Mouse (Mus musculus) mesoderm, embryonic 11.5 days (tissue): Measurements from ENCODE around the gene Atp6v0e2.
"Not testable (repeated sequence)": the region's sequence is repeated elsewhere in the genome, so short reads cannot be mapped to it uniquely, and the experiment has no call there.

Experiments
- DNase-seq: peaks from one replicate; pipeline ENCODE4 v3.0.0-alpha.2; 2012; ENCODE audit warnings: low read depth, low spot score

Atp6v0e2 gene

GRCm38 (mm10) chr6:48537105-48537954 lies at the start of gene Atp6v0e2:
Gene Atp6v0e2, plus strand, starts transcription at chr6:48537615.
- DNase-seq = peak; percentile 94

DNA sequence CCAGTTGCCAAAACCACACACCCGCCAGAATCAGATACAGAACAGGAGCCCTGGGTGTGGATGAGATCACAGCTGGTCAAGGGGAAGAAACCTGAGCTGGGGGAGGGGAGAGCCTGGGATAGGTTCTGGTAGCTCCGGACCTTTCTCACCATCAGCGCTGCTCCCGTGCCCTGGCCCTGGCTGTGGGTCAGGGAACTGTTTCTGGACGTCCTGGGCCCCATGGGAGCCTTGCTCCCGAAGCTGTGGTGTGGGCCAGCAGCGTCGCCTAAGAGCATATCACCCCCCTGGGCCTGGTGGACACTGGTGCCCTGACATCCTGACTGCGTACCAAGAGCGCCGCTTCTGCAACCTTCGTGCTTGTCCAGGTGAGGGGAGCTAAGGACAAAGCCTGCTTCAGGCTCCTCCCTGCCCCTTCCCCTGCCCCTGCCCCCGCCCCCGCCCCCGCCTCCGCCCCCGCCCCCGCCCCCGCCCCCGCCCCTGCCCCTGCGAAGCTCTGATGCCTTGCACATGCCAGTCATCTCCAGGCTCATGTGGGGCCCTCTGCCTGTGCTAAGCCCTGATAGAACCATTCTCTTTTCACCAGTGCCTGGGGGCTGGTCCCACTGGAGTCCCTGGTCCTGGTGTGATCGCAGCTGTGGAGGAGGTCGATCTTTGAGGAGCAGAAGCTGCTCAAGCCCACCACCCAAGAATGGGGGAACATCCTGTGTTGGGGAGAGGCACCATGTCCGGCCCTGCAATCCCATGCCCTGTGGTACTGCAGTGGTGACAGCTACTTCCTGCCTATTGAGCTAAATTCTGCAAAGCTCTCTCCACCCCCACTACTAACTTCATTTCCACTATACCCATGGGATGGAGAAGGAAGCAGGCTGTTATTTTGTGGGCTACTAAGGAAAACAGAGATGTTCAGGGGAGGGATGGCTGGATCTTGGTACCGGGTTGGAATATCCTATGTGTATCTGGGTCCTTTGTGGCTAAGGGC lies 49.4 kb upstream of the Atp6v0e2 start:
- peak; percentile 36 for DNase-seq

- DNase-seq = no peak
Measured at GRCm38 (mm10) chr6:48489741-48490140, 47.7 kb upstream of the Atp6v0e2 start.

GRCm38 (mm10) chr6:48491361-48491760 lies 46.1 kb upstream of the Atp6v0e2 start:
- no peak for DNase-seq

DNA sequence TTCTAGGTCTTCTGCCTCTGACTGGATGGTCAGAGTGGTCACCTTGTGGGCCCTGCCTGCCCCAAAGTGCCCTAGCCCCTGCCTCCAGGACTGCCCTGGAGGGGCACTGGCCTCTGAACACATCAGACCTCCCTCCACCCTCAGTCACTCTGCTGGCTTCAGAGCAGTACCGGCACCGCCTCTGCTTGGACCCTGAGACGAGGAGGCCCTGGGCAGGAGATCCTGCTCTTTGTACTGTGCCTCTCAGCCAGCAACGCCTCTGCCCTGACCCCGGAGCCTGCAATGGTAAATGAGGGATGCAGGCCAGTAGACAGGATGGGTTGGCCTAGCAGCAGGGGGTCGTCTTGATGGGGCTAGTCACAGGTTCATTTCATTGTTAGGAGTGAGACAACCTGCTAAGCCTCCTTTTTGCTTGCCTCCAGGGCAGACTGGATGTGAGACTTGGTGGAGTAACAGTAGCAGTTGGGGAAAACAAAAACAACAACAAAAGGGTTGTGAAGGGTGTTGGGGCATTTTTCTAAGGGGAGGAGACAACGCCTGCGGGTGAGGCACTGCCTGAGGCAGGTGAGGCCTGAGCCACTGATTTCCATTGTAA lies 44.2 kb upstream of the Atp6v0e2 start:
- DNase-seq = peak; percentile 2

- DNase-seq = no peak
Measured at GRCm38 (mm10) chr6:48497521-48497920, 39.9 kb upstream of the Atp6v0e2 start.

DNA sequence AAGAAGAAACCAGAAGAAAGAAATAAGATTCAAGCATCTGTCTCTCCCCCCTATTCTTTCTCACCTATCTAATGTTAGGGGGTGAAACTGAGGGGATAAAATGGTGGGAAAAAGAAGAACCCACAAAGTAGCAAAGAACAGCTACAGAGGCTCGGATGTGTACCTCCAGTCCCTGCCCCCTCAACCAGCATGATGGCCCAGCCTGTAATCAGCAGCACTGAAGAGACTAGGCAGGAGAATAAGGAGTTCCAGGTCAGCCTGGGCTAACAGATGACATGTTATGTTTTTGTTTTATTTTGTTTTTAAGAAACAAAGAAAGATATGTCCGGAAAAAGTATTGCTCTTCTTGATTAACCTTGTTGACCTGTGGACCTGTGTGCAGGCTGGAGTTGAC lies 33.6 kb upstream of the Atp6v0e2 start:
- no peak for DNase-seq

- peak; percentile 78 for DNase-seq
Measured at GRCm38 (mm10) chr6:48504241-48504854, 33.1 kb upstream of the Atp6v0e2 start.

GRCm38 (mm10) chr6:48508087-48508486 lies 29.3 kb upstream of the Atp6v0e2 start:
- DNase-seq = no peak

DNA sequence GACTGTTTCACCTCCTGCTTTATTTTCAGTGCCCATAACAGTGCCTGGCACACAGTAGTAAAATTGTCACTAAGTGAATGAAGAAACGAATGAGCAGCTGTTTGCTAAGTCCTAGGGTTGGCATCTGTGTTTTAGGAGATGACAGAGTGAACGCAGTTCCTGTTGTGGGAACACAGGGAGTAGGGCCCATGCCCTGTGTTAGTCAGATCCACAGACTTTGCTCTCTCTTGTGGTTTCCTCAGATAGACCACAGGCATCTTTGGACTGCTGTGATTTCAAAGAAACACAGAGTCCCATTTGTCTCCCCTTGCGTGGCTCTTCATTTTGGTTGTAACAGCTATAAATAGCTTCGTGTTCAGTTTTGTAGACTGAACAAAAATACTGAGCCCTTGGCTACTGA lies 27.0 kb upstream of the Atp6v0e2 start:
- no peak for DNase-seq

DNA sequence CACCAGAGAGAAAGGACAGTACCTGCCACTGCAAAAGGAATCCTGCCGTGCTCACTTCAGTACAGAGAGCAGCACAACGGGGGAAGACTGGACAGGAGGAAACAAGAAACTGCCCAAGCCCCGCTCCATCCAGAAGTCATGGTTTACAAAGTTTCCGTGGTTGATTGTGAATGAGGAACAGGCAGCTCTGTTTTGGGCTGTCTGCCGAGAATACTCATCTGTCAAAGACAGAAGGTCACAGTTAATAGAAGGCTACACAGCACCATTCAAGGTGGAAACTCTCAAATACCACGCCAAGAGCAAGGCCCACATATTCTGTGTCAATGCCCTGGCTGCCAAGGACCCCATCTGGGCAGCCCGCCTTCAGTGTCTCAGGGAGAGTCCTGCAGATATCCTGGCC lies 25.6 kb upstream of the Atp6v0e2 start:
- no peak for DNase-seq

DNA sequence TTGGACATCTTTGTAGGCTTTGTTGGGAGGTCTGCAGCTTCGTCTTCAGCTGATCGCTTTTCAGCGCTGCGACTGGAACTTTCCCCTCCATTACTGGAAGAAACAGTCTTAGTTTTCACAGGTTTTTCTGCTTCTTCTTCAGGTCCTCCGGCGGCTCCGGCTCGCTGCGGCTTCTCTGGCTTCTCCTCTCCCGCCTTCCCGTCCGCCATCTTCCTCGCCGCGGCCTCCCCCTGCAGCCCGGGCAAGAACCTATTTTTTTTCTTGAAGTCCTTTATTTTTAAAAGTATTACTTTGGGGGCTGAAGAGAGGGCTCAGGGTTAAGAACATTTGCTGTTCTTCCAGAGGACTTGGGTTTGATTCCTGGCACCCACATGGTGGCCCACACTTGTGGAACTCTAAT lies 12.5 kb upstream of the Atp6v0e2 start:
- not testable (repeated sequence) for DNase-seq

DNA sequence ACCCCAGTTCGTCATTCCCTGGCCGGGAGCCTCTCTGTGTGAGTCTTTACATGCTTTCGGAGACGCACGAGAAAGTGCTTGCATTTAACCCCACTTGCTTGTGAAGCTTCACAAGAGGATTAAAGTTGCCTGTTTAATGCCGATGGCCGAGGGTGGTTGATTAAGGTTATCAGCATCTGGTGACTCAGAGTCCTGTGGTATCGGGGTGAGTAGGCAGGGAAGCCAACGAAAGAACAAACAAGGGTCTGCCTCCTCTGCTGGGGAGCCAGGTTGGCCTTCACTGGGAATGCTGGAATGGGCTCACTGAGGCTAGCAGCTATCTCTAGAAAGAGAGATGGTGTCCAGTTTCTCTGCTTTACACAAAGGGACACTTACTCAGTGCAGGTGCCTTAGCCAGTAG lies 9.5 kb upstream of the Atp6v0e2 start:
- DNase-seq = no peak

DNA sequence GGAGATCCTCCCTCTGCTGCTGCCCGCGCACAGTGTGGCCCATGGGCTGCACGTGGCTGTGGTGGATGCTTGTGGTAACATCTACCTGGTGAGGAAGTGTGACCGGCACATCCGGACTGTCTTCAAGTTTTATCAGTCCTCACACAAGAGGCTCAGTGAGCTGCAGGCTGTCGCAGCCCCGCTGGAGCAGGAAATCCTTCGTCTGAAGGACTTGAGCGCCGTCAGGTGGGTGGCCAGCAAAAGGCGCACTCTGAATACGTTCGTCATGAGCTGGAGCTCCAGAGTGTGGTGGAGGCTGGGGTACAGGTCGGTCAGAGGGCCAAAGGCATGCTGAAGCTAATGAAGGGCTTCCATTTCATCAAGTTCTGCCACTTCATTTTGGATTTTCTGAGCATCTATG lies 8.2 kb upstream of the Atp6v0e2 start:
- no peak for DNase-seq

- no peak for DNase-seq
Measured at GRCm38 (mm10) chr6:48529871-48530440, 7.5 kb upstream of the Atp6v0e2 start.

DNA sequence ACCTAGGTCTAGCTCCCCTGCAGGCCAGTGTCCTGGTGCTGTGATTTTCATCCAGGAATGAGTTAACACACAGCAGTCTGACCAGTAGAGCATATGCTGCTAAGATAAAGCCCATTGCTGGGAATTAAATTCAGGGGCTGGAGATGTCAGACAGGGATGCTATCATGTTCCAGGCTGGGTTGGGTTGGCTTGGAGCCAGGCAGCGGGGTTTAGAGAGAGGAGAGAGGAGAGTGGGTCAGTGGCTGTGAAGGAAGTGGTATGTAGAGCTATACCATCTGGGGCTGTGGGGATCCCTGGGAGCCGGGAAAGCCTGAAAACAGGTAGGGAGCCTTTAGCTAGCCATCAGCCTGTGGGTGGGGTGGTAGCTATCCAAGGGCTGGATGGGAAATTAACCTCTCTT lies 6.6 kb upstream of the Atp6v0e2 start:
- DNase-seq = no peak

DNA sequence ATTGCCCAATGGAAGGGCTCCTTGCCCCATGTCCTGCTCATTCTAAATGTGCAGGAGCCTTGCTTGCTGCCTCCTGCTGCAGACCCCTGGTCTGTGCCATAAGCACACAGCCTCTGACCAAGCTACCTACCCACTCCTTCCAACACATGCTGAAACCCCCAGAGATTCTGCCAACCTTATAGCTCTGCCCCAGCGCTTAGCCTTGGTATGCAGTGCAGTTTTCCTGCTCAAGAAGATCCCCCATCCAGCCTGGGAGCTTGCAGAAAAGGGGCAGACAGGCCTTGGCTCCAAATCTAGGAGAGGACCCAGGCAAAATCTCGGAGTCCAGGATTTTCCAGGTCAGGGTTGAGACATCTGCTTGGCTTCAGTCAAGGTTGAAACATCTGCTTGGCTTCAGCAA lies 3.9 kb upstream of the Atp6v0e2 start:
- DNase-seq = no peak

GRCm38 (mm10) chr6:48534913-48535312 lies 2.5 kb upstream of the Atp6v0e2 start:
- DNase-seq = no peak

DNA sequence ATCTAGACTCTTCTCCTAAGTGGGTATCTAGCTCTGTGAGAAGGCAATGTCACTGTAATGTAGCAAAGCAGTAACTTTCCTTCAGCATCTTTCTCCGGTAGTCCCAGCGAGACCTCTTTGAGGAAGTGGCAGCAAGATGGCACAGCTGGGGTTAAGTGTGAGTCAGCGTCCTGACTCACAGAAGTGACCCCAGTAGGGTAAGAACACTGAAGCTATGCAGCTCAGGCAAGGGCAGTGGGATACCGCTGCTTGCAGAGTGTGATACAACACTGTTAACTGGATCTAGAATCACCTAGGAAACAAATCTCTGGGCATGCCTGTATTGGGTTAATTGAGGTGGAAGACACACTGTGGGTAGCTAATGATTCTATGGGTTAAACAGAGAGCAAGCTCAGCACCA lies 1.3 kb upstream of the Atp6v0e2 start:
- no peak for DNase-seq

GRCm38 (mm10) chr6:48538841-48539737 lies 1.7 kb downstream of the Atp6v0e2 start:
- peak; percentile 87 for DNase-seq
